Mouse (Mus musculus): Measurements from ENCODE around the gene Sec14l2.

The Sec14l2 gene

GRCm38 (mm10) chr11:4098816-4099215, 24.4 kb downstream of the Sec14l2 start:
- no peak for DNase-seq (ENCODE audit: low spot score in 2 of 2)

- no peak for DNase-seq (ENCODE audit: low spot score in 2 of 2)
Measured at GRCm38 (mm10) chr11:4098120-4098519, 25.1 kb downstream of the Sec14l2 start.

GRCm38 (mm10) chr11:4097091-4097621, 26.1 kb downstream of the Sec14l2 start:
- DNase-seq (ENCODE audit: low spot score in 2 of 2), result no peak

GRCm38 (mm10) chr11:4096054-4096984, 26.9 kb downstream of the Sec14l2 start:
- DNase-seq (ENCODE audit: low spot score in 2 of 2), result peak; percentile 93 to 95

- peak; percentile 31 to 46 for DNase-seq (ENCODE audit: low spot score in 2 of 2)
Measured at GRCm38 (mm10) chr11:4095171-4096053, 27.8 kb downstream of the Sec14l2 start, which contains the start of gene Mtfp1. TSS of gene Mtfp1 (minus strand) at chr11:4095445.

GRCm38 (mm10) chr11:4094378-4095170, 28.6 kb downstream of the Sec14l2 start:
- DNase-seq (ENCODE audit: low spot score in 2 of 2), result peak; percentile 65 to 82

GRCm38 (mm10) chr11:4093459-4094377, 29.5 kb downstream of the Sec14l2 start:
- DNase-seq (ENCODE audit: low spot score in 2 of 2), result no peak

- no peak for DNase-seq (ENCODE audit: low spot score in 2 of 2)
Measured at GRCm38 (mm10) chr11:4087267-4087666, 35.9 kb downstream of the Sec14l2 start.

- no peak for DNase-seq (ENCODE audit: low spot score in 2 of 2)
Measured at GRCm38 (mm10) chr11:4086246-4086645, 37.0 kb downstream of the Sec14l2 start.

- DNase-seq (ENCODE audit: low spot score in 2 of 2), result peak; percentile 39 to 44
Measured at GRCm38 (mm10) chr11:4083316-4084078, 39.7 kb downstream of the Sec14l2 start.

GRCm38 (mm10) chr11:4080219-4080618, 43.0 kb downstream of the Sec14l2 start:
- peak; percentile 15 to 24 for DNase-seq (ENCODE audit: low spot score in 2 of 2)

GRCm38 (mm10) chr11:4078267-4078933, 44.8 kb downstream of the Sec14l2 start:
- DNase-seq (ENCODE audit: low spot score in 2 of 2), result no peak

GRCm38 (mm10) chr11:4076633-4077032, 46.6 kb downstream of the Sec14l2 start:
- DNase-seq (ENCODE audit: low spot score in 2 of 2), result no peak

GRCm38 (mm10) chr11:4069664-4070063, 53.6 kb downstream of the Sec14l2 start:
- no peak for DNase-seq (ENCODE audit: low spot score in 2 of 2)

- no peak for DNase-seq (ENCODE audit: low spot score in 2 of 2)
Measured at GRCm38 (mm10) chr11:4064627-4065122, 58.5 kb downstream of the Sec14l2 start, which contains the start of gene Sec14l3. TSS of gene Sec14l3 (plus strand) at chr11:4064841.

GRCm38 (mm10) chr11:4062981-4063380, 60.2 kb downstream of the Sec14l2 start:
- no peak for DNase-seq (ENCODE audit: low spot score in 2 of 2)

- DNase-seq (ENCODE audit: low spot score in 2 of 2), result no peak
Measured at GRCm38 (mm10) chr11:4062523-4062922, 60.7 kb downstream of the Sec14l2 start.

- no peak for DNase-seq (ENCODE audit: low spot score in 2 of 2)
Measured at GRCm38 (mm10) chr11:4060866-4061575, 62.2 kb downstream of the Sec14l2 start.

All from natural killer cell, adult 2 months (primary cell).